Mouse (Mus musculus): ENCODE results near the gene Olfr577. TPM values are rescaled to one million over a fixed set of nuclear protein-coding genes. Genes with fewer than 3 reads are reported as not detected.

Olfr577 gene
- total RNA-seq (2023): not detected

DNA sequence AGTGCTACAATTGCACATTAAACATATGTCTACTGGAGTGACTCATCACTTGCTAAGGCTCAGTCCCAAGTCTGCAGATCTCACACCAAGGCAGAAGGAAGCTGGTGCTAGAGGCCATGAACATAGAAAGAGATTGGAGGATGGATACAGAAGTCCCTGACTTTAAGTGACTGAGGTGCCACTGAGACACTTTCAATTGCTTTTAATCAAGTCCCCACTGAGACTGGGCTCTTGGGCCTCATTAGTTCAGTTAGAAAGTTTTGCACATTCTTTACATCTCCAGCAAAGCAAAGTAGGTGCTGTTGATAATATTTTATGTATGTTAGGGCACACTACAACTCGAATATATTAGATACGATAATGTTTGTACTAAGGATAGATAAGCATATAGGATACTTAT, at the start of gene Olfr577:
Gene Olfr577, minus strand, starts transcription at position 101 of the 400 bp plus-strand sequence.

GRCm38 (mm10) chr7:102989224-102989623, 13.5 kb upstream of the Olfr577 start, which contains the start of gene Olfr578:
Gene Olfr578, minus strand, starts transcription at chr7:102989324.

DNA sequence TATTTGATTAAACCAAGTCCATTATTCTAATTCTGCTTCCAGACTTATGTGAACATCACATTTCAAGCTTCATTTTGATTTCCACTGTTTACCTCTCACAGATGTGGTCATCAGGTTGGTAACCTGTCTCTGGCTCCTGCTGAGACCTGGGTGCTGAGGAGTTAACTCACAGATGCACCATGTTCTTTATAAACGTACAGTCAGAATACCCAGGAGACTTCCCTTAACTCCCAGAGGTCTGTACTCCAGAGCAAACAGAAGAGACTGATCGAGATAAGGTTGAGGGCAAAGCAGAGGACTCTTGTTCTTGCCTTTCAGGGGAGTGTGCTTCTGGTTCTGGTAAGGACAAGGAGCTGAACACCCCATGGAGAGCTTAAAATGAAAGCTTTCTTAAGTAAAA, 13.4 kb downstream of the Olfr577 start, which contains the start of gene Olfr576:
Gene Olfr576, plus strand, starts transcription at position 301 of the 400 bp plus-strand sequence.

DNA sequence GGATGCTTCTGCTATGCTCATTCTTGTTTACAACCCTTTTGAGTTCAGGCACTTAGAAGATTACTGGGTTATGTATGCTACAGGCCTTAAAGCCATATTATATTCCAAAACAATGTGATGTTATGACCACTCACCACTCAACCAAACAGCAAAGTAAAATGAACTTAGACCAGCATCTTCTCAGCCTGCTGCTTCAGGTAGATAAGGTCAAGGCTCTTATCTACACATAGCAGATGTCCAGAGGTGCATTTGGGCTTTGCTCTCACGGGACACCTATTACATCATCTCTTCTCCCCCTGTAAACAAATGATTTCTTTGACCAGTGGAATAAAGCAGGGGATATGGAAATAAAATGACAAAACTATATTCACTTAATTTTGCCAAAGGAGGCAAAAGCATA, 17.1 kb downstream of the Olfr577 start, which contains the start of gene Olfr575:
Gene Olfr575, minus strand, starts transcription at position 183 of the 400 bp plus-strand sequence.

DNA sequence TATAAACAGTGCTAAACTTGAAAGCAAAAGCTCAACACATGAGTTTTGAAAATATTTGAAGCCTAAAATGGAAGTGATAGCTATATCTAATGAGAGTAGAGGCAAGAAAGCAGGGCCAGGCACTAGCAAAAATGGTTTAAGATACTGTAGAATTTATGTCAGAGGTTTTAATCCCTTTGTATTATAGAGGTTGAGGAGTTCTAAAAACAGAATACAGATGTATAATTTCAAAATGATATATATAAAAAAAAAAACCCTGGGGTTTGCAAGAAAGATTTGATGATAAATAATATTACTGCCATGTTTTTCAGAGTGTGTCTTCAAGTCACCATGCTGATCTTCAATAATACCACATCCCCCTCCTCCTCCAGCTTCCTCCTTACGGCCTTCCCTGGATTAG, 27.6 kb downstream of the Olfr577 start, which contains the start of gene Olfr574:
Gene Olfr574, plus strand, starts transcription at position 301 of the 400 bp plus-strand sequence.

GRCm38 (mm10) chr7:102942475-102942874, 33.3 kb downstream of the Olfr577 start, which contains the start of gene Olfr573-ps1:
Gene Olfr573-ps1, minus strand, starts transcription at chr7:102942575.

DNA sequence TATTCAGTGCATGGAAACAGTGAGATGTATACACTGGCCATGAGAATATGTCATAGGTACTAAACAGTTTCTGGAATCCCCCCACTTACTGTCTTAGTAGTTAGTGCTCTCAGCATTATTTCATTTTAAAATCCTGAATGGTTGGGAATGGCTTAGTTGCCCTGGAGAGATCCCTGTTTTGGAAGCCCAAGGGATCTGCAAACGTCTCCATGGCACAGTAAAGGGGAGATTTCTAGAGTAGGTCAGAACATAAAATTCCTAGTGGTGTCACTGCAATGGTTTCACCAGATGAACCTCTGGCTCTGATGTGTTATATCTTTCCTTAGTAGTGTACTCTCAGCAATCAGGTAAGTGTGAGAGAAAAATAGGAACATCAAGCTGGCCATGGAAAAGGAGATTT, 51.6 kb downstream of the Olfr577 start, which contains the start of gene Olfr572:
Gene Olfr572, plus strand, starts transcription at position 301 of the 400 bp plus-strand sequence.

Other genes with a start within 250 kb of the Olfr577 start
- not detected for gene Olfr559, start 248.5 kb downstream of the Olfr577 start, total RNA-seq (2023)
- gene Olfr560, start 216.6 kb downstream of the Olfr577 start, total RNA-seq (2023): not detected
- gene Olfr78, start 216.5 kb downstream of the Olfr577 start, total RNA-seq (2023): not detected
- not detected for gene Olfr561, start 204.7 kb downstream of the Olfr577 start, total RNA-seq (2023)
- gene Olfr564, start 172.5 kb downstream of the Olfr577 start, total RNA-seq (2023): not detected
- gene Olfr566, start 117.2 kb downstream of the Olfr577 start, total RNA-seq (2023): not detected
- gene Olfr568, start 98.8 kb downstream of the Olfr577 start, total RNA-seq (2023): not detected
- gene Olfr569, start 85.1 kb downstream of the Olfr577 start, total RNA-seq (2023): not detected
- not detected for gene Olfr570, start 81.4 kb downstream of the Olfr577 start, total RNA-seq (2023)
- not detected for gene Olfr571, start 58.4 kb downstream of the Olfr577 start, total RNA-seq (2023)
- gene Olfr572, start 51.5 kb downstream of the Olfr577 start, total RNA-seq (2023): not detected
- gene Olfr573-ps1, start 33.4 kb downstream of the Olfr577 start, total RNA-seq (2023): not detected
- not detected for gene Olfr574, start 27.5 kb downstream of the Olfr577 start, total RNA-seq (2023)
- not detected for gene Olfr575, start 17.2 kb downstream of the Olfr577 start, total RNA-seq (2023)
- not detected for gene Olfr576, start 13.3 kb downstream of the Olfr577 start, total RNA-seq (2023)
- not detected for gene Olfr578, start 13.4 kb upstream of the Olfr577 start, total RNA-seq (2023)
- gene Olfr582, start 62.1 kb upstream of the Olfr577 start, total RNA-seq (2023): not detected
- gene Olfr583, start 75.4 kb upstream of the Olfr577 start, total RNA-seq (2023): not detected
- not detected for gene Olfr584, start 105.9 kb upstream of the Olfr577 start, total RNA-seq (2023)
- gene Olfr585, start 121.8 kb upstream of the Olfr577 start, total RNA-seq (2023): not detected
- gene Olfr586, start 149.7 kb upstream of the Olfr577 start, total RNA-seq (2023): not detected
- gene Olfr588-ps1, start 164.9 kb upstream of the Olfr577 start, total RNA-seq (2023): not detected
- not detected for gene Olfr589, start 180.4 kb upstream of the Olfr577 start, total RNA-seq (2023)
- not detected for gene Olfr591, start 202.4 kb upstream of the Olfr577 start, total RNA-seq (2023)
- not detected for gene Olfr592, start 208.9 kb upstream of the Olfr577 start, total RNA-seq (2023)
- gene Olfr593, start 235.9 kb upstream of the Olfr577 start, total RNA-seq (2023): not detected
- gene Olfr594, start 241.1 kb upstream of the Olfr577 start, total RNA-seq (2023): not detected

All from B cell, adult 67 days (primary cell).